Mouse (Mus musculus) gastrocnemius, postnatal 14 days (tissue): Measurements from ENCODE around the gene Krtap31-2. TPM values are rescaled to one million over a fixed set of nuclear protein-coding genes. Genes with fewer than 3 reads are reported as not detected.

Experiments used
- DNase-seq: peaks from one replicate; pipeline ENCODE4 v3.0.0; 2021; ENCODE audit warnings: mixed read lengths
- intact Hi-C: fragments of 180-260 bp; cut with DNase I; formaldehyde crosslinking; loops from one replicate; pipeline ENCODE4 v1.15.1; 2025; ENCODE audit warnings: low total_unique reads
- long read RNA-seq, 2 experiments: library from polyadenylated mRNA; stranded (forward); transcript quantifications; one replicate each; pipeline ENCODE4 v2.0.0; 2021
- total RNA-seq, 2 experiments: library from RNA; stranded (reverse); gene quantifications; 2 replicates each; pipeline ENCODE4 v1.2.3; 2021

Gene Krtap31-2
- not detected for total RNA-seq
- long read RNA-seq, experiment 1, result 0 reads
- long read RNA-seq, experiment 2, result 0 reads

GRCm38 (mm10) chr11:99935991-99936390 lies at the start of gene Krtap31-2:
Gene Krtap31-2, plus strand, starts transcription at chr11:99936291.
- DNase-seq, result no peak
- intact Hi-C loops, result no loop called here

GRCm38 (mm10) chr11:99907620-99908019 lies 28.5 kb upstream of the Krtap31-2 start, which contains the start of gene Krtap31-1:
Gene Krtap31-1, plus strand, starts transcription at chr11:99907920.
- no peak for DNase-seq
- intact Hi-C loops, result no loop called here

- no peak for DNase-seq
- intact Hi-C loops, result no loop called here
Measured at GRCm38 (mm10) chr11:99914451-99914850, 21.6 kb upstream of the Krtap31-2 start, which contains the start of gene Gm11565. Gene Gm11565, plus strand, starts transcription at chr11:99914751.

- intact Hi-C loops, result no loop called here
- DNase-seq, result no peak
Measured at GRCm38 (mm10) chr11:99937751-99938264, 1.7 kb downstream of the Krtap31-2 start.

GRCm38 (mm10) chr11:99948175-99948574 lies 12.1 kb downstream of the Krtap31-2 start, which contains the start of gene Krtap9-5:
Gene Krtap9-5, plus strand, starts transcription at chr11:99948475.
- intact Hi-C loops, result no loop called here
- DNase-seq, result no peak

GRCm38 (mm10) chr11:99964213-99964612 lies 28.1 kb downstream of the Krtap31-2 start:
- intact Hi-C loops, result no loop called here
- DNase-seq, result no peak

GRCm38 (mm10) chr11:99965961-99966360 lies 29.9 kb downstream of the Krtap31-2 start:
- intact Hi-C loops, result no loop called here

GRCm38 (mm10) chr11:99978953-99979352 lies 42.9 kb downstream of the Krtap31-2 start, which contains the start of gene Krtap29-1:
Gene Krtap29-1, minus strand, starts transcription at chr11:99979053.
- intact Hi-C loops, result no loop called here

More at GRCm38 (mm10) chr11:99965961-99966360, 29.9 kb downstream of the Krtap31-2 start:
- no peak for DNase-seq

GRCm38 (mm10) chr11:99982731-99983130 lies 46.6 kb downstream of the Krtap31-2 start:
- intact Hi-C loops, result no loop called here
- no peak for DNase-seq

More at GRCm38 (mm10) chr11:99978953-99979352, 42.9 kb downstream of the Krtap31-2 start, which contains the start of gene Krtap29-1:
- no peak for DNase-seq

GRCm38 (mm10) chr11:99983442-99983841 lies 47.4 kb downstream of the Krtap31-2 start:
- DNase-seq, result no peak
- intact Hi-C loops, result no loop called here

- intact Hi-C loops, result no loop called here
- peak; percentile 72 for DNase-seq
Measured at GRCm38 (mm10) chr11:99985291-99986092, 49.4 kb downstream of the Krtap31-2 start.

- intact Hi-C loops, result no loop called here
- peak; percentile 15 for DNase-seq
Measured at GRCm38 (mm10) chr11:99986180-99986647, 50.1 kb downstream of the Krtap31-2 start, which contains the start of gene Krtap16-1. Gene Krtap16-1, minus strand, starts transcription at chr11:99986597.

Other genes starting within 250 kb of the Krtap31-2 start
- not detected for gene Gm14190, start 245.6 kb upstream of the Krtap31-2 start, total RNA-seq
- gene Gm14180, start 202.0 kb upstream of the Krtap31-2 start, total RNA-seq, result not detected
- not detected for gene Gm11595, start 163.4 kb upstream of the Krtap31-2 start, total RNA-seq
- gene Krtap4-8, start 155.6 kb upstream of the Krtap31-2 start, total RNA-seq, result not detected
- gene Krtap4-9, start 151.1 kb upstream of the Krtap31-2 start, total RNA-seq, result not detected
- gene Gm11596, start 142.8 kb upstream of the Krtap31-2 start, total RNA-seq, result not detected
- not detected for gene Gm11569, start 137.4 kb upstream of the Krtap31-2 start, total RNA-seq
- not detected for gene Gm11554, start 131.8 kb upstream of the Krtap31-2 start, total RNA-seq
- not detected for gene Krtap4-13, start 126.4 kb upstream of the Krtap31-2 start, total RNA-seq
- not detected for gene Gm11564, start 120.6 kb upstream of the Krtap31-2 start, total RNA-seq
- not detected for gene 2300003K06Rik, start 98.2 kb upstream of the Krtap31-2 start, total RNA-seq
- not detected for gene Krtap4-16, start 84.7 kb upstream of the Krtap31-2 start, total RNA-seq
- not detected for gene Gm11568, start 78.4 kb upstream of the Krtap31-2 start, total RNA-seq
- not detected for gene Gm11559, start 71.8 kb upstream of the Krtap31-2 start, total RNA-seq
- gene Krtap9-1, start 62.9 kb upstream of the Krtap31-2 start, total RNA-seq, result not detected
- gene Gm11567, start 57.1 kb upstream of the Krtap31-2 start, total RNA-seq, result not detected
- gene Krtap31-1, start 28.4 kb upstream of the Krtap31-2 start, total RNA-seq, result not detected
- not detected for gene Gm11565, start 21.5 kb upstream of the Krtap31-2 start, total RNA-seq
- gene Krtap9-5, start 12.2 kb downstream of the Krtap31-2 start, total RNA-seq, result not detected
- not detected for gene Krtap29-1, start 42.8 kb downstream of the Krtap31-2 start, total RNA-seq
- gene Krtap16-1, start 50.3 kb downstream of the Krtap31-2 start, total RNA-seq, result not detected
- not detected for gene Krtap17-1, start 57.7 kb downstream of the Krtap31-2 start, total RNA-seq
- gene Krt33a, start 79.9 kb downstream of the Krtap31-2 start, total RNA-seq, result under 1 TPM in 1 of 2 experiments, not detected in 1; 0.16 TPM
- under 1 TPM in 1 of 2 experiments, not detected in 1; 0.31 TPM for gene Krt33b, start 93.6 kb downstream of the Krtap31-2 start, total RNA-seq
- gene Krt34, start 105.3 kb downstream of the Krtap31-2 start, total RNA-seq, result not detected
- not detected for gene Krt31, start 114.3 kb downstream of the Krtap31-2 start, total RNA-seq
- not detected for gene Krt32, start 151.9 kb downstream of the Krtap31-2 start, total RNA-seq
- gene Krt35, start 159.9 kb downstream of the Krtap31-2 start, total RNA-seq, result not detected
- not detected for gene Krt36, start 169.3 kb downstream of the Krtap31-2 start, total RNA-seq
- gene Krt13, start 185.3 kb downstream of the Krtap31-2 start, total RNA-seq, result not detected
- not detected for gene Krt15, start 199.6 kb downstream of the Krtap31-2 start, total RNA-seq
- gene Krt19, start 212.4 kb downstream of the Krtap31-2 start, total RNA-seq, result under 1 TPM; 0.38 to 0.51 TPM